Mouse (Mus musculus) urinary bladder, postnatal 14 days (tissue): ENCODE data around the gene Erfe.

ENCODE experiments used
- DNase-seq: peaks from one replicate; pipeline ENCODE4 v3.0.0; 2021; ENCODE audit warnings: low spot score

Gene Erfe

DNA sequence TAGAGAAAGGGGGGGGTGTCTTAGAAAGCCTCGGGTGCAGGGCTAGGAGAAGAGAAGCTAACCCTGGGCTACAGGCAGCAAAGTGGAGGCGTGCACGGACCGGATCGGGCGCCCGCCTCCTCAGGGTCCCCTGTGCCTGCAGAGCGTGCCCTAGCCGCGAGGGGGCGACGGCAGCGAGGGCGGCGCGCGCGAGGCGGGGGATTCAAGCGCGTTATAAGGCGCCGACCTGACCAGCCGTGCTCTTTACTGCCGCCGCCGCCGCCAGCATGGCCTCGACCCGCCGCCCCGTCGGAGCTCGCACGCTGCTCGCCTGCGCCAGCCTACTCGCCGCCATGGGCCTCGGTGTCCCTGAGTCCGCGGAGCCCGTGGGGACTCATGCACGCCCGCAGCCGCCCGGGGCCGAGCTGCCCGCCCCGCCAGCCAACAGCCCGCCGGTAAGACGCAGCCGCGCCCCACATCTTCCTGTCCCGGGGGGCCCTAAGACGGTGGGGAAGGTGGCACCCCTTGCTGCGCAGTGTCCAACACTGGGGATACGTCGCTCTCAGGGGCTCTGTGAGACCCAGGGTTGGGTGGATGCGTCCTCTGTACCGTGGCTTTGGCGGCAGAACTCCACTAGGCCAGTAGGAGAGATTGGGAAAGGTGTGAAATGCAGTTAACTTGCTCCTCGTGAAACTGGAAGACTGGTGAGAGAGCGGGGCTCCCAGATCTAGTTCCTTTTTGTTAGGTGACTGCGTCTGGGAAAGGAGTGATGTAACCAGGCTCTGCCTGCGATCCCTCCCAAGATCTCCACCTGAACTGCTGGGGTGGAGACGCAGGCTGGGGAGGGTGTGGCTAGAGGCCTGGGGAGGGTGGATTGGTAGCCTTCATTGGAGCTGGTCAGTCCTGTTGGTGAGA is at the start of gene Erfe:
TSS of gene Erfe (plus strand) at position 216 of the 894 bp plus-strand sequence.
- peak; percentile 74 for DNase-seq

DNA sequence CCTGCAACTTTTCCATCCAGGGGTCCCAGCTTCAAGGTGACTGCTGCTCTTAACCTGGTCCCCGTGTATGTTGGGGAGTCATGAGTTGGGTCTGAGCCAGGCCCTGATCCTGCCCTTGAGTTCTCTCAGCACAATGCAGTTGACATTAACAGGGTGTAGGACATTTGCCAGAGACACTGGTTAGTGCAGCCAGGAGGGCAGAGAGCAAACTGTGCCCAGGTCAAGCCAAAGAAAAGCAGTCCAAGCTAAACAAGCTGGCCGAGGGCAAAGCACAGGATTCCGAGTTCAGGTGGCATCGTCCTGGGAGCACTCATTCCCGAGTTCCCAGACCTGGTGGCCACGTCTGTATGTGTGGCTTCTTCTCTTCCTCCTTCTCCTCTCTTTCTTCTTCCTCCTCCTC is 48.6 kb upstream of the Erfe start:
- DNase-seq: no peak

DNA sequence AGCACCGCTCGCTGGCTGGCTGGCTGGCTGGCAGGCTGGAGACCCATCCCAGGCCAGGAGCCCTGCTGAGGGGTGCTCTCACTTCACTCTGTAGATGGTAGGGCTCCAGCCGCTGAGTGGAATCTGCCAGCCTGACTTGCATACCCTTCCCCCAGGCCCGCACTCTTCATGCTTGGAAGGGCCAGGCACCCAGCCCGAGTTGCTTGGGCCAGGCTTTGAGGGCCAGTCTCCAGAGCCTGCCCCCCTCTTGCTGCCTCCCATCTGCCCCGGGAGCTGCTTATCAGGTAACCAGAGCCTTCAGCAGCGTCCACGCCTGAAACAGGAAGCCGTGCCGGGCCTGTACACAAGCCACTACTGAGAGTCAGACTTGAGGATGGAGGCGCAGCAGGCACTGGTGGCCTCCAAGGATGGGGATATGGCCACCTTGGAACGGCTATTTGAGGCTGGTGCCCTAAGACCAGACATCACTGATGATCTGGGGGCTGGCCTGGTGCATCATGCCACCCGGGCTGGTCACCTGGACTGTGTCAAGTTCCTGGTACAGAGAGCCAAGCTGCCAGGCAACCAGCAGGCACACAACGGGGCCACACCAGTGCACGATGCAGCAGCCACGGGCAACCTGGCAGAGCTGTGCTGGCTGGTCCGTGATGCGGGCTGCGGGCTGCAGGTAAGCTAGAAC is 44.3 kb upstream of the Erfe start, which contains the start of gene Espnl:
TSS of gene Espnl (plus strand) at position 316 of the 679 bp plus-strand sequence.
- DNase-seq: no peak

DNA sequence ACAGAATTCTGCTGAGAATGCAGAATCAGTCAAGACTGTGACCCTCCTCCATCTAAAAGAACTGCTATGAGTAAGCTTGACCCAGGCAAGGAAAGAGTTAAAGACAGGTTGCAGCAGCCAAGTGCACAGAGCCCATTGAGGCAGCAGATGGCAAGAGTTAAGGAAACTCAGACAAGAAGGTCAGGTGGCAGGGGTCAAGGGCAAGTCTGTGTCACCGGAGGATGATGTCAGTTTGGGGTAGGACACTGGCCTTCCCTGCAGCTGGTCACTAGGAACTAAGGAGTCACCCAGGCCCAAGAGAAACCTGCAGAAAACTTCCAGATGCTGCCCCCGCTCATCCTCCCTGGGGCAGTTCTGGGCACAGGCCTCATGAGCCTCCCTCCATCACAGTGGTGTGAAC is 41.6 kb upstream of the Erfe start:
- DNase-seq: no peak

DNA sequence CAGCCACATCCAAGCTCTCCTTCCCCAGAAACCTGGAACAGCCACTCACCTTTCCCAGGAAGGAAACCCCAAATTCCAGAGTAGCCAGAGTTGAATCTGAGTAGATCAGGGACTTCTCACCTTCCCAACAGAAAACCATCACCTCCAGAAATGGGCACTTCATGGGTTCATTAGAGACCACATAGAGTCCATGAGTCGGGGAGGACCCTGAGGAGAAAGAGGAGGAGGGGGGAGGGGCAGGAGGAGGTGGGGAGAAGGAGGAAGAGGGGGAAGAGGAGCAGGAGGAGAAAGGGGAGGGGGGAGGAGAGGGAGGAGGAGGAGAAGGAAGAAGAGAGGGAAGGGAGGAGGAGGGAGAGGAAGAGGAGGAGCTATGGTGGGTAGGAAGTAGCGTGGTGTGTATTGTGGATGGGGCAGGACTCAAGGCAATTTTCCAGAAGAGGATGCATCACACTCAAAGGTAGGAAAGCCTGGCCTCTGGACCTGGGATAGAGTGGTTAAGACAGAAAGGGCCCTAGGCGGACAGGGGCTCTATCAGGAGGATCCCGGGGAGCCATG is 40.7 kb upstream of the Erfe start:
- DNase-seq: no peak

DNA sequence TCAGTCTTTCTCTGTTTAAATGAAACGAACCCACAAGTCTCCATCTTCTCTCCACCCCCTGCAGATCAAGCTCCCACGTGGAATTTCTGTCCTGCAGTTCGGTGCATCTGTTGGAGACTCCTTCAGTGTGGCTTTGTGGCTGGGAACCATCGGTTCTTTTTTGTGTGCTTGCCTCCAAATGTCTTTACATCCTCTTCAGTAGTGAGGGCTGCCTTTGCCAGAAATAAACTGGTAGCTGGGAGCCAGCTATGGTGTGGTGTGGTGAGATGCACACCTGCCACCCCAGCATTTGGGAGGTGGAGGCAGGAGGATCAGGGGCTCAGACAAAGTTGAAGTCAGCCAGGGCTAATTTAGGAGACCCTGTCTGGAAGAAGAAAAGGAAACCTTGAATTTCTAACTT is 34.1 kb upstream of the Erfe start:
- DNase-seq: no peak

DNA sequence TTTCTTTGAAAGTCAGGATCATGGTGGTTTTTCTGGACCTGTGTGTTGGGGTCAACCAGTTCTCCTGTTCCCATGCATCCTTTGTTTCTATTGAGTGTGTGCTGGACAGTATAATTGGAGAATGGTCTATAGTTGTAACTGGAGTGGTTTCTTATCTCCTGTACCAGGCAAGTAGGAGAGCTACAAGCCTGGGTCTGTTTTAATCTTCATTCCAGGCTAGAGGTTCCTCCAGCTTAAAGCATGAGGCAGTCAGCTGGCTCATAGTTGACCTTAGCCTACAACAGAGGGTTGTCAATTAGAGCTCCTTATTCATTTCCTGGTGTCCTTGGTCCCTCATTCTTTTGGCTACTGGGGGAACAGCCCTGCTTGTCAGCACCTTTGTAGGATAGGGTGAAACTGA is 32.6 kb upstream of the Erfe start:
- DNase-seq: no peak

DNA sequence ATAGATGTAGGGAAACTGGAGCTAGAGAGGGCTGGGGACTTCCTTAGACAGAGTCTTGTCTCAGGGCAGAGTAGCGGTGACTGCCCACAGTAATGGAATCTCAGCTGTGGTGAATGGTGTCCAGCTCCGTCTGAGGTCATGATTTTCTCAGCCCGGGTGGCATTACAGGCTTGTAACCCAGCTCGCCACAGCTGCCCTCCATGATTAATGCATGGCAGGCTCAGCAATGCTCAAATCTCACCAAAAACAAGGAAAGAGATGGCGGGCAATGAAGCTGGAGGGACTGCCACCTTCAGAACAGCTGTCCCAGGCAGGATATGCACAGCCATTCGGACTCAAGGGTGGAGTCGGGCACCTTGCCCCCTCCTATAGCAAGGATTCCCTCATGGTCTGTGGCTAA is 28.9 kb upstream of the Erfe start:
- DNase-seq: no peak

DNA sequence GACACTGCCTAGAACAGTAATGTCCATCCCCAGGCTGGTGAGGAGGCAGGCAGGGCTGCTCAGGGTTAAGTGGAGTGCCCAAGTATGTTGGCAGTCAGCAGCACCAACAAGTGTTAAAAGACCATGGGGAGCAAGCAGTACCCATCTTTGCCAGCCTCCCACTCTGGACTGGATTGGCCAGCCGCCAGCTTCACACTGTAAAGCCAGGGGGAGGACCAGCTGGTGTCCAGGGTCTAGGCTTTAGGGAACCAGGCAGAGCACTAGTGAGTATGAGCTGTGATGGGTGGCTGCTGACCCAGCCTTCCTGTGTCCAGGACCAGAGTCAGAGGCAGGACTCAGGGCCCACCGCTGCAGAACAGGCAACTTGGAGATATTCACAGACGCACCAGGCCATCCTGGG is 22.2 kb upstream of the Erfe start:
- DNase-seq: no peak

DNA sequence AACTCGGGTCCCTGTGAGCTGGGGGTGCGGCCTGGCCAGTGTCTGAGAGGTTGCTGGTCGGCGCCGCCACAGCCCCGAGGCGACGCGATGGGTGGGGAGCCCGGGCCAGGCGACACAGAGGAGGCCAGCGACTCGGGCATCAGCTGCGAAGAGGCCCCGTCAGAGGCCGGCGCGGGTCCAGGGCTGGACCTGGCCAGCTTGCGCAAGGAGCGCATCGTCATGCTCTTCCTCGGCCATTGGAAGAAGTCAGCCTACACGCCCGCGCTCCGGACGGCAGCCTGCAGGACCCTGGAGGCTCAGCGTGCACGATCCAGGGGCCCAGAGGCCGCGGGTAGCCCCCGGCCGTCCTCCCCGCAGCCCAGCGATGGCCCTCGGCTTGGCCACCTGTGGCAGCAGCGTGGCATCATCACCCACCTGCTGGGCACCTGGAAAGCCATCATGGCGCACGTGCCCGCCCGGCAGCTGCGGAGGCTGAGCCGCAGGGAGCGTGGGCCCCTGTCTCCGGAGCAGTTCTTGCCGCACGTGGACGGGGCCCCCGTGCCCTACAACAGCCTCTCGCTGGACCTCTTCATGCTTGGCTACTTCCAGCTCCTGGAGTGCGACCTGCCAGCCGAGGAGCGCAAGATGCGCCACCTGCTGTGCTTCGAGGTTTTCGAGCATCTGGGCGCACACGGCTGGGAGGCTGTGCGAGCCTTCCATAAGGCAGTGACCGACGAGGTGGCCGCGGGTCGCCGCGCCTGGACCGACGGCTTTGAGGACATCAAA is 21.1 kb upstream of the Erfe start:
- DNase-seq: peak; percentile 20

DNA sequence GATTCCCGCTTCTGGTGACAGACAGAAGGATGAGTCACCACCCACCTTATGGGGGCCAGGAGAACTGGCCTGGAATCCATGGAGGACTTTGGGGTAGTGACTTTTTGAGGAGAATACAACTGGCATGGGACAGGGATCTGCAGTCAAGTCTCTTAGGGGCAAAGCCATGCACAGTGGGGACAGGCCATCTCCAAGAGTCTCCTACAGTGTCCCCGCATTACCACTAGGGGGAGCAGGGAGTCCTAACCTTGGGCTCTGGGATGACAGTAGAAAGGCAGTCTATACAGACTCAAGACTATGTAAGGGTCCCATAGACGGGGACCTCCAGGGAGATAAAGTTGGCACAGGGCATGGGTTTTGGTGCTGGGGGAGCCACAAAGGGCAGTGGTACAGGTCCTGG is 19.3 kb upstream of the Erfe start:
- peak; percentile 60 for DNase-seq

DNA sequence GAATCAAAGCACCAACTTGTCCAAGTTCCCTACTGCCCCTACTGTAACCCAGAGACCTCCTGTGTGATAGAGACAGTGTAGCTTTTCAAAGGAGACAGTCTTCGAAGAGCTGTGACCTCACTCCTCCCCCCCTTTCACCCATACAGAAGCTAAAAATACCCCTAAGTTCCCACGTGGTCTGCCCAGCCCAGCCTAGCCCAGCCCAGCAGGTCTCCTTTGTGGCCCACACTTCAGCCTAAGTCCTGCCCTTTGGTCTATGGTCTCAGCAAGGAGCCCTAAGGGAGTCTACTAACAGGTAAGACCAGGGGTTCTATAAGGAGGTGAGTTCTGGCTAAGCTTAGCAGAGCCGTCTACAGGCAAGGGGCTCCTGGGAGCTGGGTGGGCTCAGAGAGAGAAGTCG is 15.4 kb upstream of the Erfe start, which contains the start of gene Klhl30:
TSS of gene Klhl30 (plus strand) at position 176 of the 400 bp plus-strand sequence.
- no peak for DNase-seq

DNA sequence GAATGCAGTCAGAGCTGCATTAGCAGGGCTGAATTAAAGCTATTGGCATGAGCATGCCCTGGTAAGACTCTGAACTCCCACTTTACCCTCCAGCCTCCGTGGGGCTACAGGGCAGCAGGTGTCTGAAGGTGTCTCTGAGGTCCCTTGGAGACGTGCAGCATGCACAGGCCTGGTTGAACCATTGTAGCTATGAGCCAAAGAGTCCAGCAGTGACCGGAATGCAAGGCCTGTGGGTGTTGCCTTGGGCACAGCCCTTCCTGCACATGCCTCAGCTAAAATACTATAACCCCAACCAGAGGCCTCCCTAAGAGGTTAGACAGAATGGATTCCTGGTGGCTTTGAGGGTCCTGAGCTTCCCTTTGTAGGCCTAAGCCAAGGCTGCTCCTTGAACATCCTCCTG is 15.0 kb upstream of the Erfe start:
- DNase-seq: no peak

DNA sequence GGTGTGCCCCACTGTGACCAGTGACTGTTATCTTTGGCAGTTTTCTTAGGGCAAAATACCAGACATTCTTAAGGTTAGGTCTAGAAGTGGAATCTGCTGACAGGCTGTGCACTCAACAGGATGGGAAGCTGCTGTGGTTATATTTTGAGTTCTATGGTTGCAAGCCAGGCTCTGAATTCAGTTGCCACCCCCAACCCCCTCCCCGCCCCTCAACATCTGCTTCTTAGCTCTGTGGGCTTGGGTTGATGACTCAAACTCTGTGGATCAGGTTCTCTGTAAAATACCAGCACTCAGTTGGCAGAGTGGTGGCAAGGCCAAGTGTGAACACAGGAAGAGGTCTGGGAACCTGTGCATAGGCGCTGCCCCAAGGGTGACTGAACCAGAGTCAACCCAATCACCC is 14.0 kb upstream of the Erfe start:
- no peak for DNase-seq

DNA sequence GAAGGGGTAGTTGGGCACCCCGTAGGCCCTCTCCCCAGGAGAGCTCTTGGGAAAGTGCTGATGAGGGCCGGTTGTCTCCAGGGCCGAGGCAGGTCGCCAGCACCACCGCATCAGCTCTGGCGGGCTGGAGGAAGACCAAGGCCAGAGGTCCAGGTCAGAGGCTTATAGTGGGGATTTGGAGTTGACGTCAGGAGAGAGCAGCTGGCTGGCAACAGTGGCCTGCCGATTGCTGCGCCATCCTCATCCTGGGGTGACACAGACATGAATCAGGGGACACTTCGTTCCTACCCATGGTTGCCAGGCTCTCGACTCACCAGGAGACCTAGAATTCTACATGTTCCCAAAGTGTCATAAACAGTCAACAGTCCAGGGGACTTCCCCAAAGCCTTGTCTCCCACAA is 10.1 kb upstream of the Erfe start:
- no peak for DNase-seq

DNA sequence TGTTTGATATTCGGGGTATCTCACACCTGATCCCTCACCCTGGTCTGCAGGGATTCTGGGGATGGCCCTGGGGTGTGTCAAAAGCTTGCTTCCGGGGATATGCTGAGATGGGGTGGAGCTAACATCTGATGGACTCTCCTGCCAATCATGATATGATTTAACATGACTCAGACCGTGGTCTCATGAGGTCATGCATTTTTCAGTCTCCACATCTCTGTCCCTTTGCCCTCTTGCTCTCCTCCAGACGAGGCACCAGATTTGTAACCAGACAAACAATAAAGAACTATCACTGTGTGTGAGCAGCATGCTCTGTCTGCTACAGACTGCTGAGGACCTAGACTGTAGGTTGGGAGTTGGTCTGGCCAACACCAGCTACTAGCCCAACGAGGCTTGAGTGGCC is 4.1 kb upstream of the Erfe start:
- DNase-seq: no peak

DNA sequence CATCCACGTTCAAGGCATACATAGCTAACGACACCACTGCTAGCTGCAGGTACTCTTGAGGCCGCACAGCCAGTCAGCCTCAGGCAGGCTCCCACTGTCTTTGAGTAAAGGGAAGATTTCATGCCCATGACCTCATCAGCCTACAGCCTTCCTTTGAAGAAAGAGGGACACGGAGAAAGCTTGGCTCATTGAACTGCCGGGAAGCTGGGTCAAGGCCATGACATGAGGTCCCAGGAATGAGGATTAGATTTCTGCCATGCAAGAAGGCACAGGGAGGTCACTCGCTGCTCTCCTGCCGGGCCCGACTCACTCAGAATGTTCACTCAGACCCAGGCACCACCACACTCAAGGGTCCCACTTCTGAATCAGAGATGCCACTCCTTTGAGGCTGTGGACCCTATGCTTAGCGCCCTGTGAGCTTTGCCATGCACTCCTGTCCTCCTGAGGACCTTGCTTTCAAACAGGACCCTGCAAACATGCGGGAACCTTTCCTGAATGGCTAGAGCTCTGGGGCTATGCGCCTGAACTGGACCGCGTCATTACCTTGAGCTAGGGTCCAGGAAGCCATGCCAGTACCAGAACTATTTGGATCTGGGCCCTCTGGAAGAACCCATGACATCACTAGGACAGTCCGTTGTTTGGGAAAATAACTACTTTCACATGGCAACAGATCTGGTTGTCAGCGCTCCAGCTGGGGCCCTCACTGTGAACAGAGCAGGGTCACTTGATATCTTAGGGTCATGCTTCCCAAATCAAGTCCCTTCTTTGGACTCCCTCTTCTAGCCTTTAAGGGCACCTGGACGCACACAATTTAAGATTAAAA is 1.2 kb upstream of the Erfe start:
- no peak for DNase-seq

DNA sequence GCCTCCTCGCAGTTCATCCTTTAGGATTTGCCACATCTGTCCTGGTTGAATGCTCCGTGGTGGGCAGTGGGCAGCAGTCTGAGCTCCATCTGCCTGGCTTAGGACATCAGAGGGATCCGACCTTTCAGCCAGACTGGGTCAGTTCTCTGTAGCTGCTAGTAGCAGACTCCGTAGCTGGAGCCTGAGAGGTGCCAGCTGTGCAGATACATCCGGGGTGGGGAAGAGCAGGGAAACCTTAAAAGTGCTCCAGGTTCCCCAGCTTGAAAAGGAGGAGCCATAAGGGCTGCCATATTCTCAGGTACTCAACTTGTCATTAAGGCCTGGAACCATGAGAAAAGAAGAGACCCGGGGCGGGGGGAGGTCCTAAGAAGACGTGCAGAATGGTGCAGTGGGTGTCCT is 415 bp upstream of the Erfe start:
- DNase-seq: no peak

DNA sequence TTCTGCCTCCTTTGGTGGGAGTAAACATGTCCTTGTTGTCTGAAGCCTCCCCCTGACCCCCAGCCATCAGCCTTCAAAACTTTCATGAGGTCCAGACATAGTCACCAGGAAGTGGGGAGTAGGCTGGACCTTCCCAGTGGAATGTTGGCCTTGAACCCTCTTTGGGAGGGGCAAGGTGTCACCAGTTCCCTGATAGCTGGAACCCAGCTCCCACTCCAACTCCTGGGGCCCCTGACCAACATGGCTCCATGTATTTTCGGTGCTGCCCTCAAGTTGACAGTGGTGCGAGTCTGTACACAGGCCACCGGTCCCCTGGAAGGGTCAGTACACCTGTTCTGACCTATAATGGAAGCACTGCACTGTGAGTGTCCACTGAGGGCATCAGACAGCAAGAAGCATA is 1.1 kb downstream of the Erfe start:
- no peak for DNase-seq

DNA sequence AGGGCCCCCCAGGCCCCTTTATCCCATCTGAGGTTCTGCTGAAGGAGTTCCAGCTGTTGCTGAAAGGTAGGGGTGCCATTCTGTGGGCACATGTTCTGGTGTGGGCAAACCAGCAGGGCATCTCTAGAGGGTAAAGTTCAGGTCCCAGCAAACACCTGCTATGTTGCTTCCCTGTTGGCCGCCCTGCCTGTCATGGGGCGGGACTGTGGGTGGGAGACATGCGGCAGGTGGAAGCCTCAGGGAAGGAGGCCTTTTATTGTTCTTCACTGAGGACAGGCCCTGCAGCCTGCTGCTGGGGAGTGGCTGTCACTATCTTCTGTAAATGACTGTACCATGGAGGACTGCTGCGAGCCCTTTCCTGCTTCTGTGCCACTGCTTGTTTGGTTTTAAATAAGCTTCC is 3.2 kb downstream of the Erfe start:
- no peak for DNase-seq

DNA sequence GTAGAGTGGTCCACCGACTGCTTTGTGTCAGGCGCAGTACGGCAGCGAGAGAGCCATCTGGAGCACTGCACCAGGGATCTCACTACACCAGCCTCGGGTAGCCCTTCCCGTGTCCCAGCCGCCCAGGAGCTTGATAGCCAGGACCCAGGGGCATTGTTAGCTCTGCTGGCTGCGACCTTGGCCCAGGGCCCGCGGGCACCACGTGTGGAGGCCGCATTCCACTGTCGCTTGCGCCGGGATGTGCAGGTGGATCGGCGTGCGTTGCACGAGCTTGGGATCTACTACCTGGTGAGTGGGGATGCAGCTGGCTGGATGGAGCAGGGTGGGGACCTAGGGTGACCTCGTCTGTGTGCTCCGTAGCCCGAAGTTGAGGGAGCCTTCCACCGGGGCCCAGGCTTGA is 3.8 kb downstream of the Erfe start:
- DNase-seq: no peak
